Mouse (Mus musculus) hindbrain, embryonic 11.5 days (tissue): ENCODE measurements around the gene Gfra1. TPM values are rescaled to one million over a fixed set of nuclear protein-coding genes. Genes with fewer than 3 reads are reported as not detected.
A peak's percentile ranks its signal among the peaks of the same experiment; 100 is the strongest.

Source experiments
- ATAC-seq: fragments of 200-750 bp; cut with Nextera tagmentation; 2 replicates; pipeline ENCODE4 v1.8.0; 2017; ENCODE audit warnings: mild to moderate bottlenecking, moderate TSS enrichment, moderate library complexity; ENCODE audit not compliant: low FRiP score
- DNase-seq: peaks from one replicate; pipeline ENCODE4 v3.0.0-alpha.2; 2015; ENCODE audit warnings: low spot score
- H3K27ac ChIP-seq: fragments of 300-500 bp; sonication (generic); 2 replicates; pipeline ENCODE4 v1.5.1; 2014; ENCODE audit warnings: mild to moderate bottlenecking, low read depth, low read length
- H3K27me3 ChIP-seq: fragments of 300-500 bp; sonication (generic); 2 replicates; pipeline ENCODE4 v1.6.1; 2014; ENCODE audit warnings: mild to moderate bottlenecking, low read length, moderate library complexity, mixed read lengths; ENCODE audit not compliant: control insufficient read depth, insufficient read depth
- H3K36me3 ChIP-seq: fragments of 300-500 bp; sonication (generic); 2 replicates; pipeline ENCODE4 v1.6.1; 2014; ENCODE audit warnings: mild to moderate bottlenecking, low read length, moderate library complexity, mixed read lengths; ENCODE audit not compliant: control insufficient read depth, insufficient read depth
- H3K4me1 ChIP-seq: fragments of 300-500 bp; sonication (generic); replicated peaks from 2 replicates; pipeline ENCODE4 v1.6.1; 2014; ENCODE audit warnings: low read length, mixed read lengths; ENCODE audit not compliant: control insufficient read depth, insufficient read depth
- H3K4me2 ChIP-seq: fragments of 300-500 bp; sonication (generic); replicated peaks from 2 replicates; pipeline ENCODE4 v1.6.1; 2014; ENCODE audit warnings: mild to moderate bottlenecking, low read depth, low read length
- H3K4me3 ChIP-seq: fragments of 300-500 bp; sonication (generic); 2 replicates; pipeline ENCODE4 v1.5.1; 2014; ENCODE audit warnings: low read depth, low read length
- H3K9ac ChIP-seq: fragments of 300-500 bp; sonication (generic); 2 replicates; pipeline ENCODE4 v1.6.1; 2014; ENCODE audit warnings: low read depth, low read length
- H3K9me3 ChIP-seq: fragments of 300-500 bp; sonication (generic); 2 replicates; pipeline ENCODE4 v1.6.1; 2016; ENCODE audit warnings: low read length; ENCODE audit not compliant: control insufficient read depth
- WGBS: fragments of 180-500 bp; shearing (Covaris S2); extraction: QIAGEN DNeasy Blood & Tissue Kit; methylation state at CpG from one replicate; pipeline ENCODE4 v1.1.7; 2014; 5-methylcytosine and 5-hydroxymethylcytosine counted together
- polyA plus RNA-seq: library from polyadenylated mRNA; unstranded; fragments of >200 nt; fragmentation: Nextera tagmentation; extraction: Ambion mirVana; gene quantifications from 2 replicates; pipeline ENCODE4 v1.2.1, GENCODE M21; 2014

The Gfra1 gene
- polyA plus RNA-seq, 1 experiment from 2014 or later = 30.6 TPM

DNA sequence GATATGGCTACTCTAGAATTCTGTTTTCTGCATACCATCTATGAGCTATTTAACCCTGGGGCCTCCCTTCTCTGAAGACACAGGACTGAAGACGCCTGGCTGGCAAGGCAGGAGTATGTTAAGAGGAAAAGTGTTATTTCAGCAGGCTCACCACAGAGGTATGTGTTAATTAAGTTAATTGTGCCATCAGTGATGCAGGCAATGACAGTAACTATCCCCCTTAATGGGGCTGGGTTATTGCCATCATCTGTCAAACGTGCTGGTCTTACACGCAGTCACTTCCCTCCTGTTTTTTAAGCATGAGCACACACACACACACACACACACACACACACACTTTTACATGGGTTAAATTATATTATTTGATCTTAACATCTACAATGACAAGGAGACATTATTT, 8.0 kb upstream of the Gfra1 start:
- no peak for DNase-seq
- Histone ChIP-seq H3K9me3 (no peaks in the 10 kb centered on the region), H3K4me2 (no peak overlapping the region), H3K9ac (no peak overlapping the region), H3K4me3 (no peak overlapping the region), H3K36me3 (no peaks in the 10 kb centered on the region), H3K27me3 (no peaks in the 10 kb centered on the region), H3K27ac (no peak overlapping the region), H3K4me1 (no peaks in the 10 kb centered on the region)
- WGBS = 82% methylated on average over 3 of the region's 3 CpGs
- ATAC-seq = no peak

DNA sequence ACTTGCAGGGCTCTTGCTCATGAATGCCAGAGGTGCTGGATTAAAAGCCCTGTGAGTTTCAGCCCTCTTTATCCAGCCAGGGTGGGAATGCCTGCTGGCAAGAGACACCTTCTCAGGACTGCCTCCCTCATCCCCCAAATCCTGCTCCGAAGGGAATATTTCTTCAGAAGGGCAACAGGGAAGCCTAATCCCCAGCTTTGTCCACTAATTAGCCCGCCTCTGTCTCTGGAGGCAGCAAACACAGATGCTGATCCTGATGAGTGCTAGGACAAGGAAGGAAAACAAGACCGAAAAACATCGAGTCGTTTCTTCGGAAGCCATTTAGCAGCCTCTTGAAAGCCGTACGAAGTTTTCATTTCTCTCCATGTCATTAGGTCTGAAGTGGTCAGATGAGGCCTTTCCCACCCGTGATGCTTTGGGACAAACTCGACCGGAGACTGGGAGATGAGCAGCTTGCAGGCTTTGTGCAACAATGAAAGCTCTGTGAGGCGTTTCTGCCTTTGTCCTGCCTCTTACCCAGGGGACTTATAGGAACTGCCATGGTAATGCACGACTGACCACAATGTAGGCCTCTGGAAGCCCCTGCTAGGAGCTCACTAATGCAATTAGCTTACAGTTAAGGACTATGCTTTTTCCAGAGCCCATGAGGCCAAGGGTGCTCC, 4.8 kb upstream of the Gfra1 start:
- no peaks in the 10 kb centered on the region for H3K9me3 ChIP-seq
- no peak overlapping the region for H3K4me3 ChIP-seq
- H3K4me2 ChIP-seq = no peak overlapping the region
- no peaks in the 10 kb centered on the region; the same call in 1 of the 2 replicates for H3K4me1 ChIP-seq
- no peak overlapping the region for H3K9ac ChIP-seq
- DNase-seq (peak; percentile 63), ATAC-seq (peak; percentile 68)
- peak overlapping the region; percentile 61 for H3K27ac ChIP-seq
- H3K36me3 ChIP-seq = no peaks in the 10 kb centered on the region
- no peaks in the 10 kb centered on the region for H3K27me3 ChIP-seq
- WGBS = 36% methylated on average over 13 of the region's 13 CpGs

DNA sequence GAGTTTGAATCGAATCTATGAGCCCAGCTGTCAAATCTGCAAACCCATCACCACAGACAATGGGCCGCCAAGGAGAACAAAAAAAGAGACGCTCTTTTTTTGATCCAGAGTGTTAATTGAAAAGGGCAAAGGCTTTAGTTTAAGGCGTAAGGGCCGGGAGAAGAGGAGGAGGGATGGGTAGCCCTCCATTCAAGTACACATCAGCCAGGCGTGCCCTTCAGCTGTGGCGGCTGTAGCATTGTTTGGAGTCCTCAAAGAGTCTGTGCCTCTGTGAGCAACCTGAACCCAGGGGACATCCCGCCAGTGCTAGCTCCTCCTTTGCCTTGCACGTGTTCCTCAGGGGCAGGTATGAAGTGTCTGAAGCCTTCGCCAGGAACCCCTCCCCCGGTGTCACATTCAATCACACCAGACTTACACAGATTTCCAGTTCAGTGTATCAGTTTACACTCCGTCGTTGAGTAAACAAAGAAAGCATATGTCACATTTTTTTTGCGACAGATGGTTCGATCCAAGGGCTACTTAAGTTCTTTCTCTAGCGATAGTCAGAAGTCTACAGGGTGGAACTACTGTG, 867 bp upstream of the Gfra1 start:
- Histone ChIP-seq H3K27me3 (peaks cover 6% of the 10 kb centered on the region; the same call in 1 of the 2 replicates), H3K36me3 (no peaks in the 10 kb centered on the region), H3K9ac (peak overlapping the region; percentile 77), H3K9me3 (no peaks in the 10 kb centered on the region), H3K4me3 (peak overlapping the region; percentile 59; the same call in 1 of the 2 replicates), H3K4me1 (peaks cover 11% of the 10 kb centered on the region), H3K27ac (peak overlapping the region; percentile 86), H3K4me2 (peak overlapping the region; percentile 94)
- ATAC-seq (peak; percentile 55), DNase-seq (peak; percentile 71)
- 6% methylated on average over 16 of the region's 16 CpGs for WGBS

DNA sequence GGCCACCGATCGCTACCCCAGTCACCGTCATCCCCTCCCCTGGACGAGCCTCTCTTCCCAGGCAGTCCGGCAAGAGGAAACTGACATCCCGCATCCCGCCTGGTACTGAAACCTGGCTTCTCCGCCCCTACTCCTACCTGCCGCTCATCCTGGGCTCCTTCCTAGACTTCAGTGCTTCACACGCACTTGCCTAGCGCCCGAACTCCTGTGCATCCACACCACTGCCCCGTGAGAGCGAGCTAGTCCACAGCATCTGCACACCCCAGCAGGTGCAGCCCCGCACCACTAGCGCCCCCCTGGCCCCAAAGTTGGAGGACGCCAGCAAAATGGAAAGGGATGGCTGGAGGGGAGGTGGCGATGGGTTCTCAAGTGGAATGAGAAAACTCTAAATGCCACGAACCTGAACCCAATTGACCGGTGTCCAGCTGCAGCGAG, 631 bp downstream of the Gfra1 start:
- ATAC-seq = peak; percentile 54
- Histone ChIP-seq H3K4me1 (peaks cover 13% of the 10 kb centered on the region), H3K36me3 (no peaks in the 10 kb centered on the region), H3K9ac (peak overlapping the region; percentile 77), H3K4me2 (peak overlapping the region; percentile 94), H3K4me3 (peak overlapping the region; percentile 59), H3K27ac (peak overlapping the region; percentile 86), H3K27me3 (peaks cover 6% of the 10 kb centered on the region; the same call in 1 of the 2 replicates), H3K9me3 (no peaks in the 10 kb centered on the region)
- DNase-seq = peak; percentile 74
- WGBS = under 1% methylated on average over 21 of the region's 21 CpGs

DNA sequence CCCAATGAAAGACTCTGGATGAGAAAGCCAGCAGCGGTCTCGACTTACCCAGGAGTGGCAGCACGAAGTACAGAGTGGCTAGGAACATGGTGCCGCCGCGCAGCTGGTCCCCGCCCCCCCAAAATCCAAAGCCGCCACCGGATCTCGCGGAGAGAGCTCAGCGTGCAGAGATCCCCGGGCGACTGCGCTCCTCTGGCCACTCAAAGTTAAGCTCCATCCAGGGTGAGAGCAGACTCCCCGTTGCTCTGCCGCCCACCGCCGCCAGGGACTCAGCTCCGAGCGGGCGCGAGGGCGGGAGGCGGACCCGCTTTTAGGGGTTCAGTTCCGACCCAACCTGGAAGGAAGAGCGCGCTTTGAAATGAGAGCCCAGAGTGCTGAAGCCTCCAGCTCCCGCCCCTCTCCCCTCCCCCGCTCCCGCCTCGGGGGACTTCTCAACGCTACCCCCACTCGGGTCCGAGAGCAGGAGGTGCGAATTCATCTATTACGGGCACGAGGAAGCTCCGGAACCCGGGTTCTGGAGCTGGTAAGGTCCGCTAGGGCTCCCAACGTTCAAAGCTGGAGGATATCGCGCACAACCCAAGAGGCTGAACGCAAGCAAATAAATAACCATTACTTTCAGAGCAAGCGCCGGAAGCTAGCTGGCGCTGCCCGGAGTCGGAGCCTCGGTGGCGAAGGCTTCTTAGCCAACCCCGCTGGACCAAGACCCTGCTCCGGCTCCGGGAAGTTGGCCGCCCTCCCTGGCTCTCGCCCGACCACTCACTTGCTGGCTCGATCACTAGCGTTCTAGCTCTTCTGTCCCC, 1.2 kb downstream of the Gfra1 start:
- ATAC-seq (peak; percentile 26), DNase-seq (peak; percentile 75)
- whole genome bisulfite sequencing = under 1% methylated on average over 60 of the region's 61 CpGs

DNA sequence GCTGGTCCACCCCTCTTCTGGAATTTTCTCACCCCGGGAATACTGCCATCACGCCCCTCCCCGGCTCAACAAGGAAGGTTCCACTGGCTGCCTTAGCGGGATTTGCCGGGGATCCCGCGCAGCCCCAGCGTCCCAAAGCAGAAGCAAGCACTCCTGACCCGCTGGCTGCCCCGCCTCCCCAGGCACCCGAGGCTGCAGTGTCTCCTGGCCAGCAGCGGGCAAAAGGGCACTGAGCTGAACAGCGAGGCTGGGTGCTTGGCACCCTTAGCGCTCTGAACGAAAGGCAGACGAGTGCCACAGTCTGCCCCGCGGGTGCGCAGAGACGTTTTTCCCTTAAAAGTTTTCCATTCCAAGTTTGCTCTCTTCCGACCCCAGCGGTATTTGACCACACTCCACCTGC, 2.1 kb downstream of the Gfra1 start:
- Histone ChIP-seq H3K4me1 (peaks cover 13% of the 10 kb centered on the region), H3K4me2 (peak overlapping the region; percentile 94), H3K27ac (no peak overlapping the region), H3K9ac (peak overlapping the region; percentile 77), H3K9me3 (no peaks in the 10 kb centered on the region), H3K27me3 (peaks cover 6% of the 10 kb centered on the region; the same call in 1 of the 2 replicates), H3K4me3 (peak overlapping the region; percentile 59), H3K36me3 (no peaks in the 10 kb centered on the region)
- DNase-seq (peak; percentile 54), ATAC-seq (no peak)
- 1% methylated on average over 22 of the region's 22 CpGs for WGBS

More for the DNA sequence above, 1.2 kb downstream of the Gfra1 start:
- H3K36me3 ChIP-seq = no peaks in the 10 kb centered on the region
- peaks cover 6% of the 10 kb centered on the region; the same call in 1 of the 2 replicates for H3K27me3 ChIP-seq
- H3K9ac ChIP-seq = peak overlapping the region; percentile 77
- H3K4me3 ChIP-seq = peak overlapping the region; percentile 59
- H3K4me1 ChIP-seq = peaks cover 13% of the 10 kb centered on the region
- peak overlapping the region; percentile 94 for H3K4me2 ChIP-seq
- peak overlapping the region; percentile 83 for H3K27ac ChIP-seq
- H3K9me3 ChIP-seq = no peaks in the 10 kb centered on the region

DNA sequence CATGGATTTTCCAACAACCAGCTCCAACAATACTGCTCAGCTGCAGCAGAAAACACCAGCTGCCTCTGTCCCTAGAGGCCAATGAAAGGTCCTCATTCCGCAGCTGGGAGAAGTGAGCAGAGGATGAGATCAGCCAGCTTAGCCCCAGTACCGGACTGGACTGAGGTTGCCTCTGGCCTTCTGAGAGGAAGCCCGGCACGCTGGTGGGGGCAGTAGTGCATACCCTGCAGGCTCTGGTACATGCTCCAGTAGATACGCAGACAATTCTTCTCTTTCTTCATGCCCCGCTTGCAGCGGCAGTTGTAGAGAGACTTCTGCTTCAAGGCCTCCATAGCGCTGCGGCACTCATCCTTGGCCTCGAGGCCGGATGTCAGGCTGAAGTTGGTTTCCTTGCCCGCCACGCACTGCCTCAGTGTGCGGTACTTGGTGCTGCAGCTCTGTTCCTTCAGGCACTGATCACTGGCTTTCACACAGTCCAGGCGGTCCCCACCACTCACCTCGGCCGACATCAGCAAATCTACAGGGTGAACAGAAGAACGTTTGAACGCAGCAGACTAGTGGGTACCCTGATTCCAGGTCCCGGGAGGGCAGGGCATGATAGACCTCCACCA, 2.7 kb downstream of the Gfra1 start:
- Histone ChIP-seq H3K9ac (peak overlapping the region; percentile 77), H3K27ac (no peak overlapping the region), H3K36me3 (no peaks in the 10 kb centered on the region), H3K9me3 (no peaks in the 10 kb centered on the region), H3K27me3 (peaks cover 6% of the 10 kb centered on the region; the same call in 1 of the 2 replicates), H3K4me3 (peak overlapping the region; percentile 59), H3K4me2 (peak overlapping the region; percentile 94), H3K4me1 (peaks cover 13% of the 10 kb centered on the region)
- WGBS = 3% methylated on average over 20 of the region's 20 CpGs
- DNase-seq = peak; percentile 50
- ATAC-seq = no peak

DNA sequence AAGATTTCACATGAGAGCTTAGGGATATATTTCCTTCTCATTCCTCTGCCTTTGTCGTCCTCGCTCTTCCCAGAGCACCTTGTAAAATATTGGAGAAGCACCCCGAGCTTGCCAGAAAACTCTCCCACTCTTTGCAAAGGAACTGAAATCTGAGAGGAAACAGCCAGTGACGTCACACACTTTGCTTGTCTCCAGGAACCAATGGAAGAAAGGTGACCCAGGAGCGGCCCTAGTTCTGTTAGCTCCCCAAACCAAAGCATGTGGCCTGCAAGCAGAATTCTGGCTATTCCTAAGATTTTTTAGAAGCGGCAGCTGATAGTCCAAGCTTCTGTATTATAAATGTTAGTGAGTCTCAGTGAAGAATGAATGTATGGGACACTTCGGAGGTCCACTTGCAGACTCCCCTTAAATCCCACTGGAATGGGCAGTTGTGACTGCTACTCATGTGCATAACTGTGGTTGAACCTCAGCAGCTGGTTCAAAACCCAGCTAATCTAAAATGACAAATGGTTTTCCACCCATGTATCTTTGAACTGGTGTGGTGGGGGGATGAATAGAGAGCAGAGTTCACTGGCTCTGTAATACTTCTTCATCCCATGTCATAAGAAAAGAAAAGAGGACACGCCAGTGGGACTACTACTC, 3.4 kb downstream of the Gfra1 start:
- Histone ChIP-seq H3K36me3 (no peaks in the 10 kb centered on the region), H3K4me2 (peak overlapping the region; percentile 94), H3K27ac (no peak overlapping the region), H3K4me3 (no peak overlapping the region; the same call in 1 of the 2 replicates), H3K27me3 (peaks cover 6% of the 10 kb centered on the region; the same call in 1 of the 2 replicates), H3K4me1 (peaks cover 13% of the 10 kb centered on the region), H3K9me3 (no peaks in the 10 kb centered on the region), H3K9ac (no peak overlapping the region)
- ATAC-seq (no peak), DNase-seq (no peak)
- WGBS = 43% methylated on average over 8 of the region's 8 CpGs
